Mouse (Mus musculus): ENCODE measurements at regions not wholly inside any gene's neighbourhood (a gene's known extent, or its start where the extent isn't known, plus 50 kb on each side); places are given as distances from the start of the nearest gene placed in this dataset.
"Not testable (repeated sequence)": the region's sequence is repeated elsewhere in the genome, so short reads cannot be mapped to it uniquely, and the experiment has no call there.

DNA sequence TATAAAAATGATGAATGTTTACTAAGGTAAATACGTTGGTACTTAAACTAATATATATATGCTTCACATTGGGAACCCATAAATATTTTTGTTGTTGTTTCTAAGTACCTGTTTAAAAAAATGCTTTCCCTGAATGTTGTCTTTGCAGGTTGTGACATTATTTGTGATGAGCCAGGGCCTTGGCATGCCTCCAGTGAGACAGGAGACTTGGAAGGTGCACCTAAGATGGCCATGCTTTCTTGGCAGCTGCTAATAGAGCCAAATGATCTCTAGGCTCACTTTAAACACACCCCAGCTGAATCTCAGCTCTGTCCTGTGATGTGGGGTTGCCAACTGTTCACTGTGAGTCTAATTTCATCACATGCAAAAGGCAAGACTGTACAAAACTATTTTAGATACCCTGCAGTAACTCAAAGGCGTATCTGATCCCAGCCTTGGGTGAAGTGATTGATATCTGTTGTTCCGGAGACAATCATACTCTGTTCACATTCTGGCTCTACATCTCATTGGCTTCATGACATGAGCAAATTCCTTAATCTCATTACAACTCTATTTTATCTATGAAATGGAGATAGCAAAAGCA lies 197.8 kb upstream of the P2ry1 start:
- DNase-seq, result no peak

DNA sequence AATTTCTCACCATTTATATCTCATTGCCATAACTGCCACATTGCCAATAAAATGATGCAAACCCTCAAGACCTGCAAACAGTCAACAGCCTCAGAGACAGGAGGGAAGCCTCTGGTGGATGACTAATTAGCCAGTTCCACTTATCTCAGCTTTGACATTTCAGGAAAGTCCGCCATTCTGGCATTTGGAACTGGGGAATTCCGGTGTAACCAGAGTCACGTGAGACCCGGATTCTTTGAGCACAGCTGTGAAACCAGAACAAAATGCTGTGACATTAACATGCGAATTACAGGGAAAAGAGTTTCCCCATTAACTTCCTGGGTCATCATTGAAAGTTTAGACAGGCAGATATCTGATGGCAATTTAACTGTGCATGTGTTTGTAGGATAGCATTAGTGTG lies 190.7 kb upstream of the P2ry1 start:
- no peak for DNase-seq

DNA sequence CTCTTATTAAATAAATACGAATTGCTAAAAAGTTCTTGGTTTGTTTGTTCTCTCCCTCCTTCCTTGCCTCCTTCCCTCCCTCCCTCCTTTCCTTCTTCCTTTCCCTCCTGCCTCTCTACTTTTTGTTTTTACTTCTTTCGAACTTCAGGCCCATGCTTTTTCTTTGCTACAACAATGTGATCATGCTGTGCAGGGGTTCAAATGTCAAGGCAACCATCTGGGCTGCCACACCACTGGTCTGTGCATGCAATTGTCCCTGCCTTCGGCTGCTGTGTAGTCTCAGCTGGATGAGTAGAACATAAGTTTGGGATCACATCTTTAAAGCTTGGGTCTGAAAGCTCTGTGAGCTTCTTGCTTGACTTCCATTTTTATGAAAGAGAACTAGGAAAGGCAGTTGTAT lies 189.1 kb upstream of the P2ry1 start:
- DNase-seq, result no peak

DNA sequence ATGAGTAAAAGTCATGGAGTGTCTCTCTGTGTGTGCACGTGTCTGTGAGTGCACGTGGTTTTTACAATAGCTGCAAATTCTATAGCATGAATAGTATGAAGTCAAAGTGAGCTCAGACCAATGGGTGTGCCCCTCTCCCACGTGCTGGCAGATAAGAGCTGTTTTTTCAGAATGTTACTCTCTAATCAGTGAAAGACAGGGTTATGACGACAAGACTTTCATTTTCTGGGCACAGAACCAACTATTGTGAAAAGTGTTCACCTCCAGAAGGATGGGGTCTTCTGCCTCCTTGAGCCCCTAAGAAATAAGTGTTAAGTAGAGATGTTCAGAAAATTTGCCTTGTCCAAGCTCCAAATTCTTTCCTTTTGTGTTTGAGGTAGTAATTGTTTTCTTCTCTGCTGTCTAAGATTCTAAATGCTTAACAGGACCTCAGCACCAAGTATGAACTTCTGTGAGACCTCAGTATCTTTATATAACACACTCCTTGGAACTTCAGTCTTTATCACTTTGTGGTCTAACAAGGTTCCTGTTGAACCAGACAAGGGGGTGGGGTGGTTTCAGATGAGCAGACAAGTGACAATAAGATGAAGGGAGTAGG lies 182.8 kb upstream of the P2ry1 start:
- no peak for DNase-seq

DNA sequence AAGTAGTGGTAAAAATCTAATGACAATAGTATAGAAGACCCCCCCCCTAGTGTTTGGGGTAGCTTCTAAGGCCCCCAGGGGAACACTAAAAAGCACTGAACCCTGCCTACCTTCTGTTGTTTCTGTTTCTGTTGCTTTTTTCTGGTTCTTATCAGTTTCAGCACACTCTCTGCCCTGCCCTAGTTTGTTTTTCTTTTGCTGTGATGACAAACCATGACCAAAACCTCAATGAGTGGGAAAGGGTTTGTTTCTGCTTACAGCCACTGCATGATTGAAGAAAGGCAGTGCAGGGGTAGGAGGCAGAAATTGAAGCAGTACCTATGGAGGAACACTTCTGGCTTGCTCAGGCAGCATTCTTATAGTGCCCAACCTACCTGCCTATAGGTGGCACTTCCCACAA lies 181.1 kb upstream of the P2ry1 start:
- no peak for DNase-seq

DNA sequence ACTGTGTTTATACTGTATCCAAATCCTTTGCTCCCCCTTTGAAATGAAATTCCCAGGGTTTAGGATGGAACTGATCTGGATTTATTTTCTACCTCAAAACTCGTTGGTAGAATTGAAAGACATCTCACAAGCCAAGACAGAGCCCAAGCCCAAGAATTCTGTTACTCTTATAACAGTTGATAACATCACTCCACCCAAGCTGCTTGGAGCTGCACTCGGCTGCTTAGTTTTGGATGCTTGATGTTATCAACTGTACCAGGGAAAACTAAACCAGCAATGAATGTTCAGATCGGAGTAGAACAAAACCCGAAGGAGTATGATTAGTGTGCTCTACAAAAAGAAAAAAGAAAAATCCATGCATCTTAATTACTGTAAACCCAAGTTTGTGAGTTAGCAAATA lies 175.8 kb upstream of the P2ry1 start:
- no peak for DNase-seq

DNA sequence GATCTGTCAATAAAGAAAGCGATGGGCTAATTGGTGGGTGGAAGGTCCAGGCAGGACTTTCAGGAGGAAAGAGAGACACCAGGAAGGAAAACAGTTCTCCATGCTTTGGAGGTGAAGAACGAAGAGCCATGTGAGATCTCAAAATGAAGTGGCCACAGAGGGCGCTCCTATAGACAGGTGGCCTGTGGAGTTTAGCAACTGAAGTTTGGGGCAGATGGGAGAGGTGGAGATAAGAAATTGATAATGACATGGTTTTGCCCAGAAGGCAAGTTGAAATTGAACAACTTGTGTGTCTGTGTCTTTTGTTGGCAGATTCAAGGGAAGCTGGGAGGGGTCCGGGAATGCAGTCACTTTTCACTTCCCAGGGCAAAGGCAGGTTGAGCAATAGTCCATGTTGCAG lies 170.2 kb upstream of the P2ry1 start:
- DNase-seq, result no peak

DNA sequence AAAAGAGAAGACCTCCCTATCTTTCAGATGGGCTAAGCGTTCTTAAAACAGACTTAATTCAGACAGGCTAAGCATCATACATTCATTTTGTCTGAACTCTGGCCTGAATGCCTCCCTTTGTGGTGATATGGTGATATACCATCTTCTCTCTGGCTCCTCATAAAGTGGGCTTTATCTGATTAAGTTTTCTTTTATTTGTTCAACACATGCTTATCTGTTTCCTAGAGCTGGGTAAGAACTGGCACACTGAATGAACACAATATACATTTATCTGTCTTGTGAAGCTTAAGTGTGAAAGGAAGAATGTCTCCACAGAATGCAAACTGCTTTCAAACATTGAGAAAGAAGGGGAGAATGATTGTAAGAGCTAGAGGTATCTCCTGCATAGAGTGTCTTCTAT lies 160.7 kb upstream of the P2ry1 start:
- no peak for DNase-seq

DNA sequence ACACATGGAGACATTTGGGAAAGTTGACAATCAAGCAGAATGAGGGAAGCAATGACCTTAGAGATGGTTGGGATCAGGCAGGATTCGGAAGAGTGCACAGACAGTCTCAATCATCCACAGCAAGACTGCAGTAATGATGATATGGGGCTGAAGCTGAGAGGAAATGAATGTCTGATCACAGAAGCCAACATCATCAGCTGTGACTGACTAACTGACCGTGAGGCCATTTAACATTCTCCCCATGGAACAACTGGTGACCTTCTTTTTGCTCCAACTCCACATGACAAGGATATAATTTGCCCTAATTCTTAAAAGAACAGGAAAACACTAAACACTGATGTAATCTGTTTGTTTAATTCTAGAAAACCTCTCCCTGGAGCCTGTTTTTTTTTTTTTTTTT lies 157.3 kb upstream of the P2ry1 start:
- DNase-seq, result no peak

DNA sequence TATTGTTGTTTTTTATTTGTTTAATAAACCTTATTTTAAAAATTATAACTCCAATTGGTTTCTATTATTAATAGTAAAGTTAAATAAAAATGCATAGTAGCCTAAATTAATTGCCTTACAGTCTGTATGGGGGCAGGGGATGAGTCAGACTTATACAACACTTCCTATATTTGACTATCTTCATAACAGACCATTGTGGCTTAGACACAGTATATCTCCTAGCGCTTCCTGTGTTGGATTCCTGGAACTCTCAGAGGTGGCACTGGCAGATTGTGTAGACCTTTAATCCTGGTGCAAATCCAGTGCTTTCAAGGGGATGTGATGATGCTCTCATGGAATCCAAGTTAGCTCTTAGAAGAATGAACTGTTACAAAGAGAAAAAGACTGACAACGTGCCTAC lies 154.2 kb upstream of the P2ry1 start:
- no peak for DNase-seq

DNA sequence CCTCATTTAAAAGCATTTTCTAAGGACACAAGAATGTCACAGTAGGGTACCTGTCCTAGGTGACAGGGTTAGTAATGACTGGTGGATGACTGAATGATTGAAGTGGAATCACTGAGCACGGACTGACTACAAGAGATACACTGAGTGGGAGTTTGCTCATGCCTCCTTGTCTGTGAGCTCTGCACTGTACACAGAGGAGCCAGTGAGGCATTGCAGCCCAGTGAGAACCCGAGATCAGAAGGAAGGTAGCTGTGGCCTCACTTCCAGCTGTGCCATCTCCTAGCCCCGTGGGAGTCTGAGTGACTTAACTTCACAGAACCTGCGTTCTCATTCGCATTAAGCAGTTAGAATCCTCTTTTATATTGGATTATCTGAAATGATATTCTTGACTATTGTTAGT lies 148.8 kb upstream of the P2ry1 start:
- DNase-seq, result no peak

DNA sequence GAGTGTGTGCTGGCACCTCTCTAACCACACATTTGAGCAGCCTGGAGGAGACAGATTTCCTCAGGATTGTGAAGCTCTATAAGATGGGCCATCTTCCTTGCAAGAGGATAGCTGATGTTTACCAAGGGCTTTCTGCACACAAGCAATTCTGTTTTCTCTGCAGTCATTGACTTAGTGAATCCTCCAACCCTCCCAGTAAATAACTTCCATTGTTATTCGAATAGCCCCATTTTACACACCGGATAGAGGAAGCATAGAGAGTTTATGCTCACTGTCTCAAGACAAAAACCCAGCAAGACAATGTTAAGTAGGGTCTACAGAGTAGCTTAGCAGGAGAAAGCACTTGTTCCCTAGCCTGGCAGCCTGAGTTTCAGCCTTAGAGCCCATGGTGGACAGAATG lies 146.9 kb upstream of the P2ry1 start:
- no peak for DNase-seq

DNA sequence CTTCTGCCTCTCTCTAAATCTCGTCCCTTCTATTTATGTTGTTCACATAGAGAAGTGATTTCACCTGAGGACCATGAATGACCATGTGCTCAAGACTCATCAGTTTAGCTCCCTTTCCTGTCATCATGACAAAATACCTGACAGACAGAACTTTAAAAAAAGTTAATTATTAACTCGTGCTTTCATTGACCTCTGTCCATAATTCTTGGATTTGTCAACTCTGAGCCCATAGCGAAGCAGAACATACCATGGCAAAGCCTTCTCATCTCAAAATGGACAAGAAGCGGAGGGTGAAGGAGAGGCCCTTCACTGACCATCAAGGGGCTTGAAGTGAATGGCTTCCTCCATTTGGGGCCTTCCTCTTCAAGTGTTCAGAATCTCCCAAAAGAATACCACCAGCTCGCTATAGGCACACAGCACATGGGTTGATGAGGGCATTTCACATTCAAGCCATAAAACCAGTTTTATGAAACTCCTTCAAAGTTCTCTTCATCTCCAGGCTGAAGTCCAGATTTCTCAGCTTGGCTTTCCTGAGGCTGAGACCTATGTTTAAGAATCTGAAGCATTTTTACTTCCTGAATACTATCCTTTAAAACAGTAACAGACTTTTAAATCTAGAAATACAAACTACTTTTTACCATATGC lies 144.0 kb upstream of the P2ry1 start:
- no peak for DNase-seq

DNA sequence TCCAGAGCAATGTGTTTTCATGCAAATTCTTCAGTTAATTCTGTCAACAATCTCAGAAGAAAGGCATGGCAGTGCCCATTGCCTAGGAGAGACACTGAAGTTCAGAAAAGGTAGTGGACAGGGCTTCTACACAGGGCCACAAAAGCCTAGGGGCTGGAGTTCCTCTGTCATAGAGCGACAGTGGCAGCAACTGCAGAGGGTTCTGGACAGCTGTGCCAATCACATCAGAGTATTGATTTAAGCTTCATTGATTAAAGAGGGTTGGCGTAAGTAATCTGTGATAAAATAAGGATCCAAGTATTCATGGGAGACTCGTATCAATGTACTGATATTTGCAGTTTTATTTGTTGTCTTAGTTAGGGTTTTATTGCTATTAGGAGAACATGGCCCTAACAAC lies 143.5 kb upstream of the P2ry1 start:
- no peak for DNase-seq

DNA sequence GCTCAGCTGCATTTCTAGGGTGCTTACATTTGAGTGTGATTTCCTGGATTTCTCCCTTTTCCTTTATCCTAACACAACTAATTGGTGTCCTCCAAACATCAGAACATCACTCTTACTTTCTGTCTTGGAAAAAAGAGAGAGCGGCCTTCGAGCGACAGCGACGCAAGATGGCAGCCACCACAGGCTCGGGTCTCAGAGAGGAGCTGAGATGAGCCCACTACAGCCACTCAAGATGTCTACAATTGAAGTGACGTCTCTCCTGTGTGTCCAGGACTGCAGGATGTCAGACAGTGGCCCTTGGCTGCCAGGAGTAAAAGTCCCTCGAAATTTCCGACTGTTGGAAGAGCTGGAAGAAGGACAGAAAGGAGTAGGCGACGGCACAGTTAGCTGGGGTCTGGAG lies 125.7 kb upstream of the P2ry1 start:
- not testable (repeated sequence) for DNase-seq

DNA sequence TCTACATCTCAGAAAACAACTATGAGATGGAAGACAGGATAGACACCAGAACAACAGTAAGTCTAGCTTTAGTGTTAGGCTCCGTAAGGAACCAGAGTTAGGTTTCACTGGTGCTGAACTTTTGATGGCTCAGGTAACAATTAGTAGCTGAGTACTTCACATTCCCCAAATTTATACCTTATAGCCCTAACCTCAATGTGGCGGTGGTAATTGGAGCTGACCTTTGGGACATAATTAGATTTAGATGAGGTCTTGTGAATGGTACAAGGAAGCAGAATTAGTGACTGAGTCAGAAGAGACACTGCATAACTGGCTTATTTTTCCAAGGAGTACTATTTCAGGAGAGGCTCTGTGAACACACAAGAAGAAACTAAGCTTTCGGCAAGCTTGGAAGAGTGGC lies 123.7 kb upstream of the P2ry1 start:
- DNase-seq, result no peak

DNA sequence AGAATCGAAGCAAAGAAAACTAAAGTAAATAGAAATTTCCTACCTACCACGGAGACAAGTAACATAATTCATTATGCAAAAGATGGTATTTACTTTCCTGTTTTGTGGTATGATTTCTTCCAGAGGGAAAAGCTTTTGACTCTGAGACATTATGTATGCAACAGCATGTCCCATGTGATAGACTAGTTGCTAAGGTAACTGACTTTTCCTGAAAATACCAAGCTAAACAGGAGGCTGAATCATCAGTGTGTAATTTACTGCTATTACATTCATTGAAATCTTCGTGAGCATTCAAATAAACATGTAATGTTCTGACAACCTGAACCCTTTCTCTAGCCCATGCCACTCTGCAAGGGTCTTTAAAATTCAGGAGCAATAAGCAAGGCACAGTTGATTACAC lies 118.6 kb upstream of the P2ry1 start:
- no peak for DNase-seq

DNA sequence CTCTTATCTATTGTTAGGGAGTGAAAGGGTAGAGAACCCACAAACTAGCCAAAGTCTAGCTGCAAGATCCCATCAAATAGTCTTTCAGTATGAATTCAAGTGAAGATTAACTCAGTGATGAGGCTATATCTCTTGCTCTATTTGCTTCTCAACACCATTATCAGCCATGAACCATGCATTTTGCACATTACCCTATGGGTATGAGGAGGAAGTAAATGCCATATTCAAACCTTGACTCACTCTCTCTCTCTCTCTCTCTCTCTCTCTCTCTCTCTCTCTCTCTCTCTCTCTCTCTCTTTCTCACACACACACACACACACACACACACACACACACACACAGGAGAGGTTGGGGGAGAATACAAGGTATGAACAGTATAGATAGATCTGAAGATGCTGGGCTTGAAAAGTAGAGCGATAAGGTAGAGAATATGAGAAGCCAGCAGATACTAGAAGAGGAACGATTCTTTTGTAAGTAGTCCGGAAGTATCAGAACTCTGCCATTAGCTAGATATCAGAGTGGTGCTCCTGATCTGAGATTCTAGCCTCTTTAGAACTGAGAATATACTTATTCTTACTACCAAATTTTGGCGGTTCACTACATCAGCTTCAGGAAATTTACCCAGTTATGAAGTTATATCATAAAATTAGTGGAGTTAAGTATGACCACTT lies 113.3 kb upstream of the P2ry1 start:
- DNase-seq, result no peak

DNA sequence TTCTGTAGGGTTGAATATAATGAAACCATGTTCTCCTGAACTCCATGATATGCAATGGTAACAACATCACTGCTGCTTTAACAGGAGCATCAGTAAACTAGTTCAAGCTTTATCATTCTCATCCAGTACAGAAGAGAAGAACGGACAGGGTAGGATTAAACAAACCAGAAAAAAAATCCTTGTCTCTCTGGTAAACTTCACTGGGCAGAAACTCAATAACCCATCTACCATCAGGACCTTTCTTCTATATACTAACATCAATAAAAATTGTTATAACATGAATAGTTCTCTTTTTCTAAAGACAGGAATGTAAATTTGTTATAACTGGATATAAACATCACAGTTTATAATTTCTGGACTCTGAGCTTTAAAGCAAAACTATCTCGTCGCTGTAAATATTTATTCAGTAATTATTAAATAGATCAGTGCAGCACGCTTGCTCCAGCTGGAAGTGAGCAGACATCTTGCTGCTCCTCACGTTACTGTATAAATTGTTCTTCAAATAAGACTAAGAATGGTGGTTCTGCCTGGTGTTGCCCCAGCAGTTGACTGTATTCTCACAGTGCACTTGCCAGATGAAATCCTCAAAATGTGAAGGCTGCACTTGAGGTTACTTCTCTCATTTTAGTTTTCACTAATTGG lies 104.8 kb upstream of the P2ry1 start:
- no peak for DNase-seq

DNA sequence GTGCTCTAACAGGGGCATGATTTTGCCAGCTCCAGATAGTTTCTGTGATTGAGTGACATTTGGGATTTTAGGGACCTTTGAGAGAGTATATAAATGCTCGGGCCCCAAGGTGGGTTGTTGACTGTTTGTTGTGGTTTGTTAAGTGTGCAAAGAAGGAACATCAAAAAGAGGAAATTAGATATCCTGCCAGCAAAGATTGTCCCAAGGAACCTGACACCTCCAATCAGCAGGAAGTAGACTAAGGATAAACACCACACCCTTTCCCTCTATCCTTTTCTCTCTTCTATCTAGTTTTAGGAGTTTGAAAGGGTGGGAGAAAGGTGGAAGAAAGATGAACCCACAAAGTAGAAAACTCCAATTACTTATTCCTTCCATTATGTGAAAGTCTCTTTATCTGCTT lies 103.9 kb upstream of the P2ry1 start:
- DNase-seq, result no peak

DNA sequence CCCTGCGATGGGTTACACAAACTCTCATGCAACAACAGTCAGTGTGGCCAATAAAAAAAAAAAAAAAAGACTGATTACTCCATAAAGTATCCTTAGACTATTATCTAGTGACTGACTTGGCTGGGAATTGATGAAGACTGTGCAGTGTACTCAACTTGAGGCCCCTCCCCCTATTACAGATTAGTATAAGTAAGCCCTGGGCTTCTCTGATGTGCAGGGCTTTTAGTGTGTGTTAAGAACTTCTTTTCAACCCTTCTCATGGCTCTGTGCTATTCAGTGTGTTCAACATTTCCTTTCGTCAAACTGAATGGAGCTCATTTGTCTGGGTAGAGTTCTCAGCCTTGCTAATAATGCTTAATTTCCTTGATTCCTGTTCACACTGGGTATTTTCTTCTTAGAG lies 101.0 kb upstream of the P2ry1 start:
- no peak for DNase-seq

DNA sequence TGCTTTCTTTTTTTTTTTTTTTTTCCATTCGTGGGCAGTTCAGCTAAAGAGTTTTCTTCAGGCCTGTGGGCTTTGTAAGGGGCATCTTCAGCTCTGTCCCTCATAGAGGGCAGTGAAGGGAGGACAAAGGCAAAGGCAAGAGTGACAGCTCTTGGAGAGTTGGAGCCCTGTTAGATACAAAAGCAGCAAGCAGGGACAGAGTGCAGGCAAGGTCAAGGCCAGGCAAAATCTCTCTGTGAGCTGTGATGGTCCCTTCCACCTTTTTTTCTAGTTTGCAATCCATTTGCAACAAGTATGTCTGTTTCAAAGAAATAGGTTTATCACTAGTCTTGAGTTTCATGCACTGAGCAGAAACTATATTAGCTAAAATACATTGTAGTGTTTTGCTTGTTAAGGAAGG lies 86.2 kb upstream of the P2ry1 start:
- DNase-seq, result no peak

DNA sequence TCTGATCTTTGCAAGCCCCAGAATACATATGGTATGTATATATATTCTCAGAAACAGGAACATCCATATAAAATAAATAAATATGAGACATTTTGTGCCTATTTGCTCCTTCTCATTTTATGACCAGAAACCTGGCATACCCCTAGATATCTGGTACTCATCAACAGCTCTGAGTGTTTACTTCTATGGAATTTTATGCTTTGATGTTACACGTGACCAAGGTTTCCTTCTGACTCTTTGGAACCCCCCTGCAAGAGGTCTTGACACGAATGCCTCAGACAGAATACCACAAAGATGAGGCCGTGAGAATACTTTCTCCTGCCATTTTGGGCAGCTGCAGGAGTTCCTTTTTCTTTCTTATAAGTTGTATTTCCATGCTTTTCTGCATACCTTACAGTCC lies 85.3 kb upstream of the P2ry1 start:
- no peak for DNase-seq

DNA sequence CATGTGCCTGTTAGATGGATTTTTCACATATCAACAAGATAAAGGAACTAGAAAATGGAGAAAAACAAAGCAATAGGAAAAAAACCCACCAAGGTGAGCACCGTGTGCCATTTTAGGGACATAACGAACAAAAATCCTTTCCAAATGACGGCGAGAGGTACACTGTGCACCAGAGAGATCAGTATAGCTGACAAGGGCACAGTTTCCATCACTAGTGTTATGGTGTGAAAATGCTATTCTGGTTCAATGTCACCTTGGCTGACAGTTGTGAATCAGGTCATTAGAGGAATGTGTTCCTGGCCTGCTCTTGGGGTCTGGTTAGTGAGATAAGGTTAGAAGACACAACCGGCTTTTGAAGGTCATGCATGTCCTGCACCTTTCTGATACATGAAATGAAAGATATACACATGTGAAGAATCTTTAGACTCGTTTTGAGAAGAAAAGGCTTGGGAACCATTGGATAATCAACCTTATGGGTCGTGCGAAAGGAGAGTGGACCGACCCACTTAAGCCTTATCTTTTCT lies 76.5 kb upstream of the P2ry1 start:
- DNase-seq, result no peak
